In the genomic region with DNA sequence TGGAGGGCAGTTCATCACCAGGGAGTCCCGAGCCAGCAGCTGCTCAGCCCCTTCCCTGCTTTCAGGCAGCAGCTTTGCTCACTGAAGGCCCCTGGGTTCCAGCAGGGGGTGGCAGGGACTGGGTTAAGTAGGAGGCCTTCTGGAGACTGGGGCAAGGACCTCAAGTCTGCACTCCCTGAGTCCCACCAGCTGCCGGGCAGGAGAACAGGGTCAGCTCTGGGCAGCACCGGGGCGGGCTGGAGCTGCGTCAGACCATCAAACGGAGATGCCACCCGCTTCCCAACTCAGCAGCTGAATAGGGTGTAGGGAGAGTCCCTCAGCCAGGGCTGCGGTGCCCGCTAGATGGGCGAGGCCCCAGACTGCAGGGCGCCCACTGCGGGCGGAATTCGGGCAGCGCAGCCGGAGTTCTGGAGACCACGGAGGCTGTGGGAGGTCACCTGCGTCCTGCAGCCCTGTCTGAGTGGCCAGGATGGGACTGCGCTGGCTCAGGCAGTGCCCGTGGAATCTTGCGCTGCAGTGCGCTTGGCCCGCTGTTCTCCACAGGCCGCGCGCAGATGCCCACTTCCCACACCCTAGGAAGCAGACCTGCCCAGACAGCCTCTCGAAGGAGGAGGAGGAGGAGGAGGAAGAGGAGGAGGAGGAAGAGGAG, we compare ENCODE assay signal across 8 mouse cellular contexts. TPM values are rescaled to one million over a fixed set of nuclear protein-coding genes. Genes with fewer than 3 reads are reported as not detected.
DNase-seq lines count a peak whose midpoint lies in the region; ATAC-seq lines count a peak whose summit lies in the region.

No protein-coding gene starts in this region.

- peaks cover 5% of the 10 kb centered on the region for H3K4me1 ChIP-seq in kidney, embryonic 16.5 days (ENCODE audit: insufficient read depth, low read length)
- peaks cover 22% of the 10 kb centered on the region for H3K4me1 ChIP-seq in forebrain, embryonic 16.5 days (replicated peaks; ENCODE audit: control insufficient read depth, insufficient read depth, low read length)
- H3K4me1 ChIP-seq in hindbrain, embryonic 14.5 days (replicated peaks; ENCODE audit: control insufficient read depth, insufficient read depth, low read length) = peaks cover 15% of the 10 kb centered on the region
- no peaks in the 10 kb centered on the region; the same call in 1 of the 2 replicates for H3K4me1 ChIP-seq in liver, embryonic 11.5 days (replicated peaks; ENCODE audit: control insufficient read depth, insufficient read depth, low read length)

- DNase-seq in kidney, postnatal 14 days = no peak
- peak; percentile 16 for DNase-seq in cerebellum, adult 8-10 months
- peak; percentile 42 for DNase-seq in hindbrain, embryonic 14.5 days (ENCODE audit: low spot score)
- DNase-seq in liver, embryonic 11.5 days (ENCODE audit: low spot score) = no peak
- DNase-seq in right cerebral cortex, postnatal 14 days = peak; percentile 51
- DNase-seq in adrenal gland, adult 8-10 months = no peak

- H3K9ac ChIP-seq in kidney, embryonic 16.5 days (replicated peaks; ENCODE audit: low read length) = peak overlapping the region; percentile 48
- H3K9ac ChIP-seq in forebrain, embryonic 16.5 days (replicated peaks; ENCODE audit: low read depth, low read length) = peak overlapping the region; percentile 71
- peak overlapping the region; percentile 62 for H3K9ac ChIP-seq in hindbrain, embryonic 14.5 days
- H3K9ac ChIP-seq in liver, embryonic 11.5 days (ENCODE audit: low read depth, low read length) = no peak overlapping the region

- no peak overlapping the region for H3K27ac ChIP-seq in kidney, embryonic 16.5 days (ENCODE audit: low read length)
- H3K27ac ChIP-seq in forebrain, embryonic 16.5 days (ENCODE audit: low read length) = peak overlapping the region; percentile 96
- H3K27ac ChIP-seq in hindbrain, embryonic 14.5 days = peak overlapping the region; percentile 74
- no peak overlapping the region for H3K27ac ChIP-seq in liver, embryonic 11.5 days (ENCODE audit: low read depth, low read length)

- H3K36me3 ChIP-seq in kidney, embryonic 16.5 days (ENCODE audit: insufficient read depth, low read length) = no peaks in the 10 kb centered on the region
- H3K36me3 ChIP-seq in forebrain, embryonic 16.5 days (ENCODE audit: control insufficient read depth, insufficient read depth) = no peaks in the 10 kb centered on the region
- H3K36me3 ChIP-seq in hindbrain, embryonic 14.5 days (replicated peaks; ENCODE audit: control insufficient read depth, insufficient read depth) = no peaks in the 10 kb centered on the region
- no peaks in the 10 kb centered on the region for H3K36me3 ChIP-seq in liver, embryonic 11.5 days (ENCODE audit: control insufficient read depth, insufficient read depth, low read length)

- peaks cover 18% of the 10 kb centered on the region for H3K27me3 ChIP-seq in kidney, embryonic 16.5 days (ENCODE audit: insufficient read depth, low read length)
- no peaks in the 10 kb centered on the region for H3K27me3 ChIP-seq in forebrain, embryonic 16.5 days (replicated peaks; ENCODE audit: control insufficient read depth, insufficient read depth, low read length)
- H3K27me3 ChIP-seq in hindbrain, embryonic 14.5 days (ENCODE audit: control insufficient read depth, insufficient read depth, low read length) = no peaks in the 10 kb centered on the region
- H3K27me3 ChIP-seq in liver, embryonic 11.5 days (replicated peaks; ENCODE audit: control insufficient read depth, insufficient read depth, low read length) = peaks cover 14% of the 10 kb centered on the region

- H3K9me3 ChIP-seq in kidney, embryonic 16.5 days (ENCODE audit: low read length) = no peaks in the 10 kb centered on the region
- H3K9me3 ChIP-seq in forebrain, embryonic 16.5 days (ENCODE audit: control insufficient read depth, low read length) = no peaks in the 10 kb centered on the region
- H3K9me3 ChIP-seq in hindbrain, embryonic 14.5 days (ENCODE audit: control insufficient read depth, low read length) = no peaks in the 10 kb centered on the region
- no peaks in the 10 kb centered on the region for H3K9me3 ChIP-seq in liver, embryonic 11.5 days (ENCODE audit: control insufficient read depth, low read length)

- peak overlapping the region; percentile 38 for H3K4me3 ChIP-seq in kidney, embryonic 16.5 days (ENCODE audit: low read length)
- peak overlapping the region; percentile 44 for H3K4me3 ChIP-seq in forebrain, embryonic 16.5 days (replicated peaks; ENCODE audit: low read length)
- H3K4me3 ChIP-seq in hindbrain, embryonic 14.5 days (replicated peaks; ENCODE audit: low read length) = peak overlapping the region; percentile 32
- H3K4me3 ChIP-seq in liver, embryonic 11.5 days (ENCODE audit: low read depth, low read length) = peak overlapping the region; percentile 21

- peak; percentile 88 for ATAC-seq in kidney, embryonic 16.5 days (ENCODE audit: low FRiP score, low TSS enrichment)
- ATAC-seq in forebrain, embryonic 16.5 days = peak; percentile 66
- ATAC-seq in hindbrain, embryonic 14.5 days (ENCODE audit: low FRiP score) = peak; percentile 71
- ATAC-seq in liver, embryonic 11.5 days (replicated peaks; ENCODE audit: low FRiP score) = no peak; the same call in 1 of the 2 replicates

- H3K4me2 ChIP-seq in kidney, embryonic 16.5 days (replicated peaks; ENCODE audit: low read depth, low read length) = peak overlapping the region; percentile 60
- peak overlapping the region; percentile 70 for H3K4me2 ChIP-seq in forebrain, embryonic 16.5 days (ENCODE audit: low read length)
- peak overlapping the region; percentile 77 for H3K4me2 ChIP-seq in hindbrain, embryonic 14.5 days (replicated peaks)
- H3K4me2 ChIP-seq in liver, embryonic 11.5 days = peak overlapping the region; percentile 55

- WGBS in kidney, embryonic 16.5 days = 2% methylated on average over 27 of the region's 27 CpGs
- 1% methylated on average over 27 of the region's 27 CpGs for WGBS in forebrain, embryonic 16.5 days
- WGBS in hindbrain, embryonic 14.5 days = under 1% methylated on average over 27 of the region's 27 CpGs
- 8% methylated on average over 25 of the region's 27 CpGs for WGBS in liver, embryonic 11.5 days

RNA-seq across cellular contexts. Expression of a gene that starts 4.3 kb away (rescaled TPM):
- polyA plus RNA-seq in kidney, embryonic 16.5 days (2015; fragmentation: Nextera tagmentation; extraction: Ambion mirVana) = not detected in 2 replicates
- polyA plus RNA-seq in forebrain, embryonic 16.5 days (2015; fragmentation: Nextera tagmentation; extraction: Ambion mirVana) = 468 and 578 TPM in 2 replicates
- polyA plus RNA-seq in hindbrain, embryonic 14.5 days (2014; fragmentation: Nextera tagmentation; extraction: Ambion mirVana) = 39.4 and 47.1 TPM in 2 replicates
- polyA plus RNA-seq in liver, embryonic 11.5 days (2014; fragmentation: Nextera tagmentation; extraction: Ambion mirVana) = 0.37 and 0.75 TPM in 2 replicates
- total RNA-seq in adrenal gland, adult 8-10 months (2022) = not detected

Comparison
In these comparisons a context has a peak if more than half of its experiments do, and no peak if none do; other contexts are left out.
1. H3K27ac ChIP-seq: peak in forebrain, embryonic 16.5 days (single experiment) and hindbrain, embryonic 14.5 days (single experiment); none in kidney, embryonic 16.5 days (single experiment) and liver, embryonic 11.5 days (single experiment).
2. DNase-seq: peak in cerebellum, adult 8-10 months (single experiment), hindbrain, embryonic 14.5 days (single experiment) and right cerebral cortex, postnatal 14 days (single experiment); none in kidney, postnatal 14 days (single experiment), liver, embryonic 11.5 days (single experiment) and adrenal gland, adult 8-10 months (single experiment).
3. RNA of a gene that starts 4.3 kb away (polyA plus RNA-seq): 468 to 578 TPM in forebrain, embryonic 16.5 days and 39.4 to 47.1 TPM in hindbrain, embryonic 14.5 days; 0.37 to 0.75 TPM in liver, embryonic 11.5 days and not detected in kidney, embryonic 16.5 days; every median in the first group is over 10 times any median in the second.
4. Peak in every context shown above with its lines, with median percentiles within 50 percentile points of each other: H3K4me2 ChIP-seq and H3K4me3 ChIP-seq.